In the genomic region with DNA sequence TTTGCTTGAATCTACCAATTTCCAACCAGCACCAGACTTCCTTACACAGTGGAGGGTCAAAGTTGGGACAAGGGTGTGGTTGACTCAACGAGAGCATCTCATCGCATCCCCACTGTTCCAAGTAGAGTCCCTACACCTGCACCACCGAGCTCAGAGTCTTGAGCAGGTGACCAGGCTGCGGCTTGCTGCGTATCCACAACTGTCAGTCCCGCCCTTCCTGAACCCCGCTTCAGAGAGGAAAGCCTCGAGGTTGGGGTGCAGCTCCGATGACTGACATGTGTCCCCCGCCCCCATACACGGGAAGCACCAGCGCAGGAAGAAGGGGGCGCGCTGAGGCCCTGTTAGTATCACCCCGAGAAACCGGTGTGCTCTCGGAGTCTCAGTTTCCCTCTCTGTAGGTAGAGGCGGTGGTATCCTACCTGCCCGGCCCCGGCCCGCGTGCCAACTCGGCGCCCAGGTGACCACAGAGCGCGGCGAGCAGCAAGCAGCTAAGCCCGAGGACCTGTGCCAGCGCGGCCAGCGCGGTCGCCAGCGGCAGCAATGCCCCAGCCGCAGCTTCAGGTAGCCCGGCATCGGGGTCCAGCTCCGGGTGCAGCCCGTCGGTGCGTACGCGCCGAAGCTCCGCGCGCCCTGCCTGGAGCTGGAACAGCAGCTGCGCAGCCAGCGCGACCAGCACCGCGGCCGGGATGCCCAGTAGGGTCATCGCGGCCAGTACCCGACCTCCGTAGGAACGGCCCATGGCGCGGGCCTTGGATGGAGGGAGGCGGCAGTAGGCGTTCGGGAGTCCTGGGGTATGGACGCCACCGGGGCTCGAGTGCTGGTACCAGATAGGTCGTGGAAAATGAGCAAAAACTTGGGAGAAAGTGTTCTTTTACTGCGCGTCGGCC, we compare ENCODE assay signal across 8 mouse cellular contexts. TPM values are rescaled to one million over a fixed set of nuclear protein-coding genes. Genes with fewer than 3 reads are reported as not detected.
DNase-seq lines count a peak whose midpoint lies in the region; ATAC-seq lines count a peak whose summit lies in the region.

A gene (minus strand): TSS at position 801 of the 887 bp plus-strand sequence.

- no peaks in the 10 kb centered on the region for H3K9me3 ChIP-seq in lung, embryonic 15.5 days
- H3K9me3 ChIP-seq in embryonic facial prominence, embryonic 13.5 days = no peaks in the 10 kb centered on the region
- no peaks in the 10 kb centered on the region for H3K9me3 ChIP-seq in intestine, embryonic 16.5 days (ENCODE audit: control insufficient read depth, low read length)
- no peaks in the 10 kb centered on the region for H3K9me3 ChIP-seq in neural tube, embryonic 14.5 days (ENCODE audit: control insufficient read depth, low read length)

- peak; percentile 33 for ATAC-seq in lung, embryonic 15.5 days (ENCODE audit: borderline replicate concordance, extremely low read depth, low FRiP score, low TSS enrichment)
- no peak for ATAC-seq in embryonic facial prominence, embryonic 13.5 days (ENCODE audit: insufficient number of reproducible peaks, insufficient read depth, low FRiP score, low TSS enrichment, low read depth)
- peak; percentile 54 for ATAC-seq in intestine, embryonic 16.5 days
- ATAC-seq in neural tube, embryonic 14.5 days (ENCODE audit: low read depth) = no peak

- 3% methylated on average over 70 of the region's 70 CpGs for WGBS in lung, embryonic 15.5 days
- 4% methylated on average over 70 of the region's 70 CpGs for WGBS in embryonic facial prominence, embryonic 13.5 days
- WGBS in intestine, embryonic 16.5 days = 4% methylated on average over 70 of the region's 70 CpGs
- WGBS in neural tube, embryonic 14.5 days = 5% methylated on average over 64 of the region's 70 CpGs

- H3K27ac ChIP-seq in lung, embryonic 15.5 days = no peak within 1 kb of the TSS
- no peak within 1 kb of the TSS for H3K27ac ChIP-seq in embryonic facial prominence, embryonic 13.5 days
- no peak within 1 kb of the TSS for H3K27ac ChIP-seq in intestine, embryonic 16.5 days (ENCODE audit: low read length)
- no peak within 1 kb of the TSS for H3K27ac ChIP-seq in neural tube, embryonic 14.5 days (ENCODE audit: low read depth, low read length)

- H3K27me3 ChIP-seq in lung, embryonic 15.5 days = peaks cover 71% of the 10 kb centered on the region
- H3K27me3 ChIP-seq in embryonic facial prominence, embryonic 13.5 days = peaks cover 80% of the 10 kb centered on the region
- peaks cover 42% of the 10 kb centered on the region for H3K27me3 ChIP-seq in intestine, embryonic 16.5 days (replicated peaks; ENCODE audit: control insufficient read depth, insufficient read depth, low read length)
- peaks cover 60% of the 10 kb centered on the region for H3K27me3 ChIP-seq in neural tube, embryonic 14.5 days (ENCODE audit: control insufficient read depth, insufficient read depth, low read length)

- H3K4me1 ChIP-seq in lung, embryonic 15.5 days = peaks cover 28% of the 10 kb centered on the region
- peaks cover 21% of the 10 kb centered on the region for H3K4me1 ChIP-seq in embryonic facial prominence, embryonic 13.5 days
- H3K4me1 ChIP-seq in intestine, embryonic 16.5 days (ENCODE audit: control insufficient read depth, insufficient read depth, low read length) = peaks cover 16% of the 10 kb centered on the region
- peaks cover 5% of the 10 kb centered on the region; the same call in 1 of the 2 replicates for H3K4me1 ChIP-seq in neural tube, embryonic 14.5 days (ENCODE audit: control insufficient read depth, insufficient read depth, low read length)

- peak within 1 kb of the TSS; percentile 49 for H3K4me3 ChIP-seq in lung, embryonic 15.5 days
- H3K4me3 ChIP-seq in embryonic facial prominence, embryonic 13.5 days = peak within 1 kb of the TSS; percentile 43
- peak within 1 kb of the TSS; percentile 42 for H3K4me3 ChIP-seq in intestine, embryonic 16.5 days (ENCODE audit: low read length)
- H3K4me3 ChIP-seq in neural tube, embryonic 14.5 days (ENCODE audit: low read depth, low read length) = peak within 1 kb of the TSS; percentile 15; the same call in 1 of the 2 replicates

- no peaks in the 10 kb centered on the region for H3K36me3 ChIP-seq in lung, embryonic 15.5 days
- no peaks in the 10 kb centered on the region for H3K36me3 ChIP-seq in embryonic facial prominence, embryonic 13.5 days
- H3K36me3 ChIP-seq in intestine, embryonic 16.5 days (ENCODE audit: control insufficient read depth, insufficient read depth, low read length) = no peaks in the 10 kb centered on the region
- no peaks in the 10 kb centered on the region for H3K36me3 ChIP-seq in neural tube, embryonic 14.5 days (ENCODE audit: control insufficient read depth, insufficient read depth, low read length)

- H3K9ac ChIP-seq in lung, embryonic 15.5 days = peak within 1 kb of the TSS; percentile 33
- peak within 1 kb of the TSS; percentile 56 for H3K9ac ChIP-seq in embryonic facial prominence, embryonic 13.5 days
- H3K9ac ChIP-seq in intestine, embryonic 16.5 days (ENCODE audit: low read depth, low read length) = peak within 1 kb of the TSS; percentile 52
- no peak within 1 kb of the TSS for H3K9ac ChIP-seq in neural tube, embryonic 14.5 days (replicated peaks; ENCODE audit: low read depth, low read length)

- no peak for DNase-seq in lung, postnatal 10 days
- DNase-seq in spleen, adult 12 weeks (ENCODE audit: low spot score) = no peak
- no peak for DNase-seq in left cerebral cortex, adult 18-20 months (ENCODE audit: low spot score in 2 of 2)
- DNase-seq in left cerebral cortex, adult 9 months (ENCODE audit: low spot score in 2 of 2) = no peak

- peak within 1 kb of the TSS; percentile 89 for H3K4me2 ChIP-seq in lung, embryonic 15.5 days
- H3K4me2 ChIP-seq in embryonic facial prominence, embryonic 13.5 days = peak within 1 kb of the TSS; percentile 64
- peak within 1 kb of the TSS; percentile 66 for H3K4me2 ChIP-seq in intestine, embryonic 16.5 days (ENCODE audit: low read depth, low read length)
- H3K4me2 ChIP-seq in neural tube, embryonic 14.5 days (ENCODE audit: low read depth, low read length) = peak within 1 kb of the TSS; percentile 35; the same call in 1 of the 2 replicates

RNA-seq across cellular contexts. Expression of the gene that starts here (rescaled TPM):
- 3.3 and 4.6 TPM in 2 replicates for polyA plus RNA-seq in lung, embryonic 15.5 days (2015; fragmentation: Nextera tagmentation; extraction: Ambion mirVana)
- polyA plus RNA-seq in embryonic facial prominence, embryonic 13.5 days (2015; fragmentation: Nextera tagmentation; extraction: Ambion mirVana) = 0.55 and 1.1 TPM in 2 replicates
- polyA plus RNA-seq in intestine, embryonic 16.5 days (2015; fragmentation: Nextera tagmentation; extraction: Ambion mirVana) = 1.3 and 1.8 TPM in 2 replicates
- not detected in 2 replicates for polyA plus RNA-seq in neural tube, embryonic 14.5 days (2014; fragmentation: Nextera tagmentation; extraction: Ambion mirVana)
- total RNA-seq in left cerebral cortex, adult 18-20 months (2021) = under 1 TPM; 0.21 to 0.23 TPM

Comparison
In these comparisons a context has a peak if more than half of its experiments do, and no peak if none do; other contexts are left out.
1. ATAC-seq: peak in lung, embryonic 15.5 days (single experiment) and intestine, embryonic 16.5 days (single experiment); none in embryonic facial prominence, embryonic 13.5 days (single experiment) and neural tube, embryonic 14.5 days (single experiment).
2. H3K4me2 ChIP-seq: peak in every context shown above with its lines; median percentile 89 in lung, embryonic 15.5 days; 66 in intestine, embryonic 16.5 days; 64 in embryonic facial prominence, embryonic 13.5 days; 35 in neural tube, embryonic 14.5 days.
3. Peak in every context shown above with its lines, with median percentiles within 50 percentile points of each other: H3K4me3 ChIP-seq.